Mouse (Mus musculus) thymus, adult 2 months (tissue): ENCODE results near the gene Apbb1. TPM values are rescaled to one million over a fixed set of nuclear protein-coding genes. Genes with fewer than 3 reads are reported as not detected.

Source experiments
- DNase-seq: peaks from one replicate; pipeline ENCODE4 v3.0.0; 2021
- H3K27ac ChIP-seq: fragments of 200-500 bp; 2 replicates; pipeline ENCODE4 v1.5.1; 2012; ENCODE audit warnings: low read length, control low read depth; ENCODE audit not compliant: control insufficient read depth, insufficient read depth
- H3K27me3 ChIP-seq: fragments of 200-500 bp; 2 replicates; pipeline ENCODE4 v1.6.1; 2012; ENCODE audit warnings: mild to moderate bottlenecking, low read length, moderate library complexity, mixed read lengths; ENCODE audit not compliant: control insufficient read depth, insufficient read depth
- H3K36me3 ChIP-seq: fragments of 200-500 bp; 2 replicates; pipeline ENCODE4 v1.6.1; 2012; ENCODE audit warnings: mild to moderate bottlenecking, low read length, moderate library complexity; ENCODE audit not compliant: control insufficient read depth, insufficient read depth
- H3K4me1 ChIP-seq: fragments of 200-500 bp; replicated peaks from 2 replicates; pipeline ENCODE4 v1.6.1; 2012; ENCODE audit warnings: low read length; ENCODE audit not compliant: control insufficient read depth, insufficient read depth
- H3K4me3 ChIP-seq: fragments of 200-500 bp; 2 replicates; pipeline ENCODE4 v1.5.1; 2012; ENCODE audit warnings: mild to moderate bottlenecking, low read length, control low read depth, moderate library complexity; ENCODE audit not compliant: control insufficient read depth, insufficient read depth
- CTCF ChIP-seq: fragments of 200-500 bp; IDR thresholded peaks from 2 replicates; pipeline ENCODE4 v1.5.1; 2012; ENCODE audit warnings: mild to moderate bottlenecking, control low read depth, low read length, moderate library complexity, borderline replicate concordance; ENCODE audit not compliant: control insufficient read depth, poor library complexity, insufficient read depth; ENCODE audit errors: extremely low read depth
- POLR2A ChIP-seq: fragments of 200-500 bp; IDR thresholded peaks from 2 replicates; pipeline ENCODE4 v1.6.1; 2012; ENCODE audit warnings: mild to moderate bottlenecking, low read length, control low read depth, moderate library complexity; ENCODE audit not compliant: control insufficient read depth, poor library complexity, insufficient read depth; ENCODE audit errors: extremely low read depth
- WGBS: fragments of 180-500 bp; shearing (Covaris S2); methylation state at CpG from one replicate; pipeline ENCODE4 v1.1.7; 2018; 5-methylcytosine and 5-hydroxymethylcytosine counted together
- polyA plus RNA-seq: library from polyadenylated mRNA; depleted of rRNA; stranded (reverse); fragments of >200 nt; gene quantifications from 2 replicates; pipeline ENCODE4 v1.2.3, GENCODE M21; 2012

Gene Apbb1
- polyA plus RNA-seq, 1 experiment: 34.8 TPM

- H3K36me3 ChIP-seq: no peaks in the 10 kb centered on the region; the same call in 1 of the 2 replicates
- H3K27ac ChIP-seq: no peak overlapping the region
- no peaks in the 10 kb centered on the region for H3K27me3 ChIP-seq
- no peak for DNase-seq
- 94% methylated on average over 8 of the region's 8 CpGs for WGBS
- H3K4me3 ChIP-seq: no peak overlapping the region
- peaks cover 22% of the 10 kb centered on the region for H3K4me1 ChIP-seq
- TF ChIP-seq CTCF: no peak
- TF ChIP-seq POLR2A: no peak
Observed at GRCm38 (mm10) chr7:105556406-105556805, 25.0 kb downstream of the Apbb1 start.

- H3K4me3 ChIP-seq: no peak overlapping the region
- no peak for DNase-seq
- no peaks in the 10 kb centered on the region; the same call in 1 of the 2 replicates for H3K36me3 ChIP-seq
- H3K27ac ChIP-seq: no peak overlapping the region
- 87% methylated on average over 10 of the region's 10 CpGs for WGBS
- no peaks in the 10 kb centered on the region for H3K27me3 ChIP-seq
- H3K4me1 ChIP-seq: peaks cover 22% of the 10 kb centered on the region
- no peak; the same call in 1 of the 2 replicates for TF ChIP-seq CTCF
- no peak for TF ChIP-seq POLR2A
Observed at GRCm38 (mm10) chr7:105555571-105555970, 25.9 kb downstream of the Apbb1 start.

DNA sequence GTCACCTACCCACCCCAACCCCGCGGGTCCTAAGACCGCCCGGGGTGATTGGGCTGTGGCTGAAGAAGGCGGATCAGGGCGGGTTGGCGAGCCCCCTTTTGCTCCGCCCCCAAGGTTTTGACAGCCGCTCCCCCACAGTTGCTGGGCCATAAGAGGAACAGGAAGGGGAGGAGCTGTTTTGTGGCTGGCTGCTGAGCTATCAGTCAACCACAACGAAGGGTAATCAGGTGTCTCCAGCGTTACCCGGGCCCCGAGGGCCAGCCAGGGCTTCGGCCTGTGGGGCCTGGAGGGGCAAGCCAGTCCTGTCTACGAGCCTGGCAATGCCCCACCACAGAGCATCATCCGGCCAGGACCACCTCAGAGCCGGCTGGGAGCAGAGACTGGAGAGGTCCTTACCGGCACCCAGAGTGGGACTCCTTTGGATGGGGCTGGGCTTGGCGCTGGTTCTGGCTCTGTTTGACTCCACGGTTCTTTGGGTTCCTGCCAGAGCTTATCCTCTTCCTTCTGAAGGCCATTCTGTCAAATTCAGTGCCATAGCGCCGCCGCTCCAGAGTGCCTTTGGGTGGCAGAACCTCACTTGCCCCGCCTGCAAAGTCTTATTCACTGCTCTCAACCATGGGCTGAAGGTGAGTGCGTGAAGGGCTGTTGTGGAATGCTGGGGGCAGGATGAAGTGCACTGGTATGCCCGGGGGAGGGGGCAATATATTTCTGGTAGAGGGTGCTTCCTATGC, 27.1 kb downstream of the Apbb1 start, which contains the start of gene Smpd1:
Smpd1 (plus strand) TSS at position 149 of the 731 bp plus-strand sequence.
- Histone ChIP-seq H3K27ac (no peak within 1 kb of the TSS), H3K4me1 (peaks cover 22% of the 10 kb centered on the region), H3K36me3 (no peaks in the 10 kb centered on the region; the same call in 1 of the 2 replicates), H3K27me3 (no peaks in the 10 kb centered on the region), H3K4me3 (peak within 1 kb of the TSS; percentile 76)
- peak; percentile 89 for DNase-seq
- TF ChIP-seq POLR2A: peak; percentile 33; the same call in 1 of the 2 replicates
- TF ChIP-seq CTCF: no peak
- WGBS: 3% methylated on average over 26 of the region's 26 CpGs

DNA sequence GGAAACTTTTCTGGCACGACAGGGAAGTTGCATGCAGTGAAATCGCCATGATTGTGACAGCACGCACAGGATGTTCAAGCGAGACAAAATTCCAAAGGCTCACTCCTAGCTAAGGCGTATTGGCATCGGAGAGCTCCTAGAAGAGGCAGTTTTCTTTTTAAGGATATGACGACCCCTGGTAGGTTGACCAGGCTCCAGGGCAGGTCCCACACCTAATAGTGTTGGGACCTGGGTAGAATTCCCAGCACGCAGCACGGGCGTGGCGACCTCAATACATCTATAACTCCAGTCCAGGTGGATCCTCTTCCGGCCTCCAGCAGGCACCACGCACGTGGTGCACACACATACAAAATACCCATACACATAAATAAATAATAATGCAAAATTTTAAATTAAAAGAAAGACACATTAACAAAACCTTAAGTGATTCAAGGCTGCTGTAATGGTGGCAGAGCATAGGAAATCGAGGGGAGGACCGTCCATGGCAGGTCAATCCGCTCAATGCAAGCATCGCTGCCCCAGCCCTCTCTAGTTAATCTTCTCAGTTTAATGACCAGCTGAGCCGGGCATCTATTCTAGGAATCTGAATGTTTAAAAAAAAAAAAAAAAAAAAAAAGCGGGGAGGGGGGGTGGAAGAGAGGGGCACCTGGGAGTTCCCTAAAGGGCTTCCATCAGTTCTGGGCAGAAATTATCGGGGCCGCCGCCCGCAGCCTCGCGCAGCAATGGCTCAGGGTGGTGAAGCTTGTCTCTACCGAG, 27.8 kb downstream of the Apbb1 start:
- no peaks in the 10 kb centered on the region for H3K27me3 ChIP-seq
- TF ChIP-seq POLR2A (no peak), CTCF (no peak)
- DNase-seq: no peak
- H3K27ac ChIP-seq: no peak overlapping the region
- peaks cover 16% of the 10 kb centered on the region for H3K4me1 ChIP-seq
- H3K36me3 ChIP-seq: no peaks in the 10 kb centered on the region; the same call in 1 of the 2 replicates
- 47% methylated on average over 27 of the region's 27 CpGs for WGBS
- H3K4me3 ChIP-seq: peak overlapping the region; percentile 76

DNA sequence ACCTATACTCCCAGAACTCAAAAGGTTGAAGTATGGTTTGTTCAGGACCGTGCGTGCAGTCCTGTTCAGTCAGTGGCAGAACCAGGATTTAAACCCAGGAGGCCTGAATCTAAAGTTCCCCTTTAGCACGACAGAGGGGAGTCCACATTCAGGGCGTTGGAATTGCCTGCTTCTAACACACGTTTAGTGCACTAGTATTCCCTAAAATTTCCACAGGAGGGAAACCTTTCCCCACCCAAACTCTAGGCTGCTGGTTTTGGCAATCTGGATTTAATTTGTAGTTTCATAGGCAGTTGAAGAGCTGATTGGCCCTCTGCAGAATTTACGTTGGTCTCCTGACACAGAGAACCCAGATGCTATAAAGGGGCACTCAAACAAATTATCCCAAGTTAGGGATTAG, 32.4 kb downstream of the Apbb1 start:
- Histone ChIP-seq H3K36me3 (no peaks in the 10 kb centered on the region), H3K27ac (no peak overlapping the region), H3K27me3 (no peaks in the 10 kb centered on the region), H3K4me3 (no peak overlapping the region), H3K4me1 (peaks cover 3% of the 10 kb centered on the region; the same call in 1 of the 2 replicates)
- DNase-seq: no peak
- no peak for TF ChIP-seq POLR2A
- 61% methylated on average over 6 of the region's 6 CpGs for WGBS

DNA sequence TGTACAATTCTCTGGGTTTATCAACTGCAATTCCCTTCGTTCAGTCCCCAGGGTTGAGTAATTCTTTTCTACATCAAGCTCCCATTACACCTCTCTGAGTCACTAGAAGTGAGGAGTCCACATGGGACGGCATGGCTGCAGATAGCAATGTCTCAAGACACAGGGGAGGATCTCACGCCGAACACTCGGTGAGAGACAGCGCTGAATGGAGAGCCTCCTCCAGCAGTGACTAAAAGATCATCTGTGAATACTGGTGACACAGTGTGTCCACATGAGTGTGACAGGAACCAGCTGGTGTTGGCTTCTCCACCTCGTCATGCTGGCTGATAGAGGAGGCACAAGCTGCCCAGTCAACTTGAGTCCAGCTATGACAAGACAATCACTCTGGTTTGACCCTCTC, 33.5 kb downstream of the Apbb1 start:
- no peaks in the 10 kb centered on the region for H3K4me1 ChIP-seq
- H3K27me3 ChIP-seq: no peaks in the 10 kb centered on the region
- no peak for DNase-seq
- no peak overlapping the region for H3K27ac ChIP-seq
- no peaks in the 10 kb centered on the region for H3K36me3 ChIP-seq
- WGBS: 91% methylated on average over 7 of the region's 7 CpGs
- no peak for TF ChIP-seq CTCF
- no peak for TF ChIP-seq POLR2A
- no peak overlapping the region for H3K4me3 ChIP-seq

DNA sequence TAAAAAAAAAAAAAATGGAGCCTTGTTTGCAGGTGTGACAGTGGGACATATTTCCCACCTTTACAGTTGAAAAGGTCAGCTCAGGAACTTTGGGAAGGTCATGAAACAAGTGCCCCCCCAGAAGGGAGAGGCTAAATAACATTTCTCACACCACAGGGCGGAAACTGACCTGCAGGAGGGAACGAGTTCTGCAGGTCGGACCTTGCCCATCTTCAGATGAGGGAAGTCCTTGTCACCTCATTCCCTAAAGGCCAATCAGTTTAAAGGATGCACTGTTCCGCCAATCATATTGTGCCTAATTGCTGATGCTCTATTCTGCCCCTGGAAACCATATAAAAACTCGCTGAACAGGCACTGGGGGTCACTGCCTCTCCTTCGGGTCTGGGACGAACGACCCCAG, 35.5 kb downstream of the Apbb1 start:
- 83% methylated on average over 8 of the region's 8 CpGs for WGBS
- TF ChIP-seq POLR2A (no peak), CTCF (no peak)

More for the DNA sequence above, 35.5 kb downstream of the Apbb1 start:
- H3K27ac ChIP-seq: no peak overlapping the region
- no peaks in the 10 kb centered on the region for H3K36me3 ChIP-seq
- H3K4me3 ChIP-seq: no peak overlapping the region
- no peaks in the 10 kb centered on the region for H3K4me1 ChIP-seq
- no peak for DNase-seq
- H3K27me3 ChIP-seq: no peaks in the 10 kb centered on the region
